Mouse (Mus musculus): ENCODE results near the gene Tmem121b. TPM values are rescaled to one million over a fixed set of nuclear protein-coding genes. Genes with fewer than 3 reads are reported as not detected.

The Tmem121b gene
- 3.5 and 3.6 TPM in 2 replicates for polyA plus RNA-seq (2015; fragmentation: Nextera tagmentation; extraction: Ambion mirVana)

DNA sequence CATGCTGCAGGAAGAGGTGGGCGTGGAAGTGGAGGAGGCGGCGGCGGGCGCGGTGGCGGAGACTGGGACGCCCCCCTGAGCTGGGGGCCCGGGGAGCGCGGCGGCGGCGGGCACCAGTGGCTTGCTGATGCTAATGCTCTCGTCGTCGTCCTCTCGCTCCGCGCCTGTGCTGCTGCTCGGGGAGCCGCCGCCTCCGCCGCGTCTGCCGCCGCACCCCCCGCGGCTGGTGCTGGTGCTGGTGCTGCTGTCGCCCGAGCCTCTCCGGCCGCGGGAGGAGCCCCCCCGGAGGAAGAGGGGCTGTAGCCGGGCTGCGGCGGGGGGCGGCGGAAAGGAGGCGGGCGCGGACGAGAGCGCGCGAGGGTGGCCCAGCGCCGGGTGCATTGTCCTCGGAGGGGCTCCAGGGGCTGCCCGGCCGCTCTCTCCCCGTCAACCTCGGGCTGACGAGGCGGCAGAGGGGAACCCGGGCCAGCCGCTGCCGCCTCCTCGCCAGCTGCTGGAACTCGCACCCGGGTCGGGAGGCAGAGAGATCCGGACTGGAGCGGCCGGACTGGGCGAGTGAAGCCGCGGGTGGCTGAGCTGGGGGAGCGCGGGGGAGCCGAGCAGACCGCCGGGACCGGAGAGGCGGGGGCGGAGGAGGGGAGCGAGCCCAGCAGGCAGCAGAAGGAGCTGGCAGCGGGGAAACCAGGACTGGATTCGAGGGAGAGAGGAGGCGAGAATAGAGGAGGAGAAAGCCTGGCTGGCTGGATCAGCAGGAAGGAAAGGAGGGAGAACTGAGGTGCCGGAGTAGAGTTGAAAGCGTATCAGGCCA is at the start of gene Tmem121b:
Gene Tmem121b (minus strand): TSS at position 434 of the 808 bp plus-strand sequence.
- Histone ChIP-seq H3K4me3 (peak within 1 kb of the TSS; percentile 67), H3K27ac (replicated peaks) (peak within 1 kb of the TSS; percentile 92), H3K4me1 (peaks cover 46% of the 10 kb centered on the region), H3K4me2 (replicated peaks) (peak within 1 kb of the TSS; percentile 57), H3K27me3 (no peaks in the 10 kb centered on the region), H3K36me3 (no peaks in the 10 kb centered on the region), H3K9me3 (no peaks in the 10 kb centered on the region), H3K9ac (replicated peaks) (peak within 1 kb of the TSS; percentile 72)
- peak; percentile 86 for ATAC-seq (replicated peaks)
- WGBS, result under 1% methylated on average over 61 of the region's 84 CpGs

DNA sequence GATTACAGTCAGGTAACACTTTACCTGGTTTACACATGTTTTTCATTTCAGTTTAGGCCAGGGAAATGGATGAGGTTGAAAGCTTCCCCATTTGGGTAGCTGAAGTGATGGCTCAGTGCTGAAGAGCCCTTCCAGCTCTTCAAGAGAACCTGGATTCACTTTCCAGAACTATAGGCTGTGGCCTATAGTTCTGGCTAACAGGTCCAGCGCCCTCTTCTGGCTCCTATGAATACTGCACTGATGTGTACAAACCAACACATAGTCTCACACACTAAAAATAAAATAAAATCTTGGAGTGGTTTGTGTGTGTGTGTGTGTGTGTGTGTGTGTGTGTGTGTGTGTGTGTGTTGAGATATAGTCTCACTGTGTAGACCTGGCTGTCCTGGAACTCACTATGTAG is 48.5 kb upstream of the Tmem121b start:
- ATAC-seq (replicated peaks), result no peak
- Histone ChIP-seq H3K9ac (replicated peaks) (no peak overlapping the region), H3K9me3 (no peaks in the 10 kb centered on the region), H3K4me3 (no peak overlapping the region), H3K4me1 (peaks cover 6% of the 10 kb centered on the region), H3K27ac (replicated peaks) (no peak overlapping the region), H3K4me2 (replicated peaks) (no peak overlapping the region), H3K27me3 (no peaks in the 10 kb centered on the region), H3K36me3 (no peaks in the 10 kb centered on the region)
- 19% methylated on average over 1 of the region's 1 CpGs for WGBS

DNA sequence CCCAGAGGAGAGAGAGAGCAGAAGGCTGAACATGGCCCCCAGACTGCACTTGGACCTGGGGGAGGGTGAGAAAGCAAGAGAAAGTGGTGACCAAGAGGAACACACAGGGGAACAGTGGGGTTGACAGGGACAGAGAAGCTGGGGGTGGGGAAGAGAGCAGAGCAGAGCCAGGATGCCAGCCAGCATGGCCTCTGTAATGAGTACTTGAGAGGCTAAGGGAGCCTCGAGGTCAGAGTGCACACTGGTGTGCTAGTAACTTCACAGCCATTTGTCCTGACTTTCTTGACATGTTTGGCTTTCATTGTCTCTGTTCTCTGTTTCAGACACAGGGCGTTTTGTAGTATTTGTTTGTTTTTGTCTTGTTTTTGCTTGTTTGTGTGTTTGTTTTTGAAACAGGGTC is 47.8 kb upstream of the Tmem121b start:
- 53% methylated on average over 2 of the region's 2 CpGs for WGBS
- no peak overlapping the region for H3K4me3 ChIP-seq
- H3K4me2 ChIP-seq (replicated peaks), result no peak overlapping the region
- no peak overlapping the region for H3K27ac ChIP-seq (replicated peaks)
- H3K4me1 ChIP-seq, result peaks cover 6% of the 10 kb centered on the region
- H3K9me3 ChIP-seq, result no peaks in the 10 kb centered on the region
- no peak for ATAC-seq (replicated peaks)
- H3K27me3 ChIP-seq, result no peaks in the 10 kb centered on the region
- H3K9ac ChIP-seq (replicated peaks), result no peak overlapping the region
- no peaks in the 10 kb centered on the region for H3K36me3 ChIP-seq

DNA sequence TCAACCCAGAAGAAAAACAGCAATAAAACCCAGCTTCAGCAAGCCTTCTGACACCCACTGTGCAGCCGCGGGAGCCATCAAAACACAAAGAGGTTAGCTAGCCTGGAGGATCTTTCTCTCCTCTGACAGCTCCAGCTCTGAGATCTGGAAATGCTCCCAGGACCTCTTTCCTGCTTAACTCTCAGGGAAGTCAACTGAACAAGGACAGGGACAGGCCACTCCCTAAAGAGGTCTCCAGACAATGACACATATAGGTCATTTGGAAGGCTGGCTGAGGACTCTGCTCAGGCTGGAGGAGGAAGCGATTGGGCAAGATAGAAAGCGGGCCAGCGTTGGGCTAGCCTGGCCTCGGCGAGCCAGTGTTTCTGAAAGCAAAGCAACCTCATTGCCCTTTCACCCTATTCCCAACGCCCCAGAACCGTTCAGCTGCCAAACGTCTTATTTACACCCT is 46.2 kb upstream of the Tmem121b start:
- no peak overlapping the region for H3K27ac ChIP-seq (replicated peaks)
- H3K4me3 ChIP-seq, result no peak overlapping the region
- H3K9ac ChIP-seq (replicated peaks), result no peak overlapping the region
- 60% methylated on average over 10 of the region's 10 CpGs for WGBS
- no peaks in the 10 kb centered on the region for H3K27me3 ChIP-seq
- H3K9me3 ChIP-seq, result no peaks in the 10 kb centered on the region
- ATAC-seq (replicated peaks), result 0 out of 2 replicates have a peak, but pooled peaks have one; percentile 5
- no peaks in the 10 kb centered on the region for H3K36me3 ChIP-seq
- peaks cover 6% of the 10 kb centered on the region for H3K4me1 ChIP-seq
- H3K4me2 ChIP-seq (replicated peaks), result no peak overlapping the region

DNA sequence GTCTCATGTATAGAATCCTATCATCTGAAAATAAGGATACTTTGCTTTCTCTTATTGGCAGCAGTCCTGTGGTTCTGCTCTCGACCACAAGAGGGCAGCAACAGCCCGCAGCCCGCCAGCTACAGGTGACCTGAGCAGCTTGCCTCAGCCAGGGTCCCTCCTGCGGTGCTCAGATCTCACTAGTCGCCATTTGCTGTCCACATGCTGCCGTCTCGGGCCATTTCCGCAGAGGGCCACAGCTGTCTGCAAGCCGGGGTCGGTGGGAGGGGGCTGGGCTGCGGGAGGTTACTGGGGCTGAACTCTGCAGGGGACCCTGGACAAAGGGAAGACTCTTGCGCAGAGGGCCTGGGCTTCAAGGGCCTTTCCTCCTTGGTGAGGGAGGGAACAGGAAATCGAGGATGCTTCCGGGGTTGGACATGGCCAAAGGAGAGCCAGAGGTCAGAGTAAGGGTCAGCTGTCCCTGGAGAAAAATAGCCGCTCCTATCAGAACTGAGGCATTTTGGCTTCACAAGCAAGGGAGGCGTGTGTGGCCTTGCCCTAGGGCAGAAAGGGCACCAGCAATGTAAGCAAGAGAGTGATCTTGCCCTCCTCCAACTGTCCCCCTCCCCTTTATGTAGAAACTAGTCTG is 45.6 kb upstream of the Tmem121b start:
- Histone ChIP-seq H3K27ac (replicated peaks) (no peak overlapping the region), H3K9me3 (no peaks in the 10 kb centered on the region), H3K27me3 (no peaks in the 10 kb centered on the region), H3K4me3 (peak overlapping the region; percentile 35), H3K36me3 (no peaks in the 10 kb centered on the region), H3K4me1 (peaks cover 6% of the 10 kb centered on the region), H3K4me2 (replicated peaks) (peak overlapping the region; percentile 63), H3K9ac (replicated peaks) (peak overlapping the region; percentile 37)
- 5% methylated on average over 16 of the region's 16 CpGs for WGBS
- ATAC-seq (replicated peaks), result peak; percentile 89

DNA sequence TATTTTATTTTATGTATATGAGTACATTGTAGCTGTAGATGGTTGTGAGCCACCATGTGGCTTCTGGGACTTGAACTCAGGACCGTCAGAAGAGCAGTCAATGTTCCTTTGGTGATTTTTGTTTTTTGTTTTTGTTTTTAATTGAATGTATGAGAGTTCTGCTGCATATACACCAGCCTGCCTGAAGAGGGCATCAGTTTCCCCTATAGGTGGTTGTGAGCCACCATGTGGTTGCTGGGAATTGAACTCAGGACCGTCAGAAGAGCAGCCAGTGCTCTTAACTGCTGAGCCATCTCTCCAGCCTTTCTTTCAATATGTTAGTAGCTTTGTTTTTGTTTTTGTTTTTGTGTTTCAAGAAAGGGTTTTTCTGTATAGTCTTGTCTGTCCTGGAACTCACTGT is 42.7 kb upstream of the Tmem121b start:
- Histone ChIP-seq H3K4me1 (peaks cover 11% of the 10 kb centered on the region), H3K4me3 (no peak overlapping the region), H3K4me2 (replicated peaks) (no peak overlapping the region), H3K27me3 (no peaks in the 10 kb centered on the region), H3K36me3 (no peaks in the 10 kb centered on the region), H3K9ac (replicated peaks) (no peak overlapping the region), H3K27ac (replicated peaks) (no peak overlapping the region), H3K9me3 (no peaks in the 10 kb centered on the region)
- WGBS, result 77% methylated on average over 2 of the region's 2 CpGs
- ATAC-seq (replicated peaks), result no peak

DNA sequence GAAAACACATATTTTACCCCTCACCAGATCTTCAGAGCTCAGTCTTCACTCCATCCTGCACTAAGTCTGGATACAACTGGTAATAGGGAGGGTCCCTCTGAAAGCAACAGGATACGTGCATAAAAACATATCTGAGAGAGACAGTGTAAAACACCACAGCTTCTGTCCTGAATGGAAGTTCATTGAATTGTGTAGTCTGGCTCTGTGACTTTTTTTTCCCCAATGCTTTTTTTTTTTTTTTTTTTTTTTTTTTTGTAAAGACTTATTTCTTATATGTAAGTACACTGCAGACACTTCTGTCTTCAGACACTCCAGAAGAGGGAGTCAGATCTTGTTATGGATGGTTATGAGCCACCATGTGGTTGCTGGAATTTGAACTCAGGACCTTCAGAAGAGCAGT is 39.0 kb upstream of the Tmem121b start:
- no peak overlapping the region for H3K4me2 ChIP-seq (replicated peaks)
- no peak for ATAC-seq (replicated peaks)

DNA sequence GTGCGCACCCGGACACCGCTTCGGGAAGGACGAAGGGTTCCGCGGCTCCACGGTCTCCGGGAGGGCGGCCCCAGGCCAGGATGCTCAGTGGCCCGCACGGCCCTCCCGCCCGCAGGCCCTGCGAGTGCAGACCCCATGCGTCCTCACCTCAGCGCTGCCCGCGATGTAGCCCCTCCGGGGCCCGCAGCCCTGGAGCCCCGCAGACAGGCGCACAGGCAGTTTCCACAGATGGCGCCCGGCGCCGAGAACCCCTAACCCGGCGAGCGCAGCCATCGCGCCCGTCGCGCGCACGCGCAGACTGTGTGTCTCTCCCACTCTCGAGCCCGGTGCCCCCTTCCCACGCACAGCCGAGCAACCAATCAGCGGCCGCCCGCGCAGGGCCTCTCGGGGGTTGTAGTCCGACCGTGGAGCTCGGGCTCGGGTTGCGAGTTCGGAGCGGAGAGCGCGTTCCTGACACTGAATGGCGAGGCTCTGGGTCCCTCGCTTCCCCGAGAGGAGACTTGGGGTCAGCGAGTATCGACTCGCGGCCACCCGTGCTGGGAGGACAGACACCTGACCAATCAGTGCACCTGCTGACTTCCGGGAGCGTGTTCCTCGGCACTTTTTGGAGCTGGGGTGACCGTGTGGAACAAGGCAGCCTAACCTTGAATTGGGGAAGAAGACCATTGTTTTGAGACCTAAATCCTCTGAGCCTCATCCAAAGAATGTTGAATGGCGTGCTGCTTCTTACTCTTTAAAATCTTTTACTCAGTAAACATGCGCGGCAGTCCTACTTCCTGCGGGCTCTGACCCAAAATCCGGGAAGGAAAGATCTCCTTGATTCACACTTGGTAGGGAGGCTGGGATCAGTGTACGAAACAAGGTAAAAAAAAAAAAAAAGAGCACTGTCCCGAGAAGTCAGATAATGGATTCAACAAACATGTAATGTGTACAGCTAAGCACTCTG is 37.7 kb upstream of the Tmem121b start, which contains the start of gene Hdhd5:
Gene Hdhd5 (minus strand): TSS at position 300 of the 946 bp plus-strand sequence.
- H3K36me3 ChIP-seq, result no peaks in the 10 kb centered on the region
- no peaks in the 10 kb centered on the region for H3K9me3 ChIP-seq
- H3K4me3 ChIP-seq, result peak within 1 kb of the TSS; percentile 93
- peak within 1 kb of the TSS; percentile 87 for H3K9ac ChIP-seq (replicated peaks)
- no peaks in the 10 kb centered on the region for H3K27me3 ChIP-seq
- ATAC-seq (replicated peaks), result peak; percentile 100
- H3K27ac ChIP-seq (replicated peaks), result peak within 1 kb of the TSS; percentile 36
- under 1% methylated on average over 73 of the region's 75 CpGs for WGBS
- H3K4me2 ChIP-seq (replicated peaks), result peak within 1 kb of the TSS; percentile 54
- H3K4me1 ChIP-seq, result peaks cover 26% of the 10 kb centered on the region

More for the DNA sequence above, 39.0 kb upstream of the Tmem121b start:
- Histone ChIP-seq H3K4me3 (no peak overlapping the region), H3K4me1 (peaks cover 26% of the 10 kb centered on the region), H3K27me3 (no peaks in the 10 kb centered on the region), H3K36me3 (no peaks in the 10 kb centered on the region), H3K9ac (replicated peaks) (no peak overlapping the region), H3K27ac (replicated peaks) (no peak overlapping the region), H3K9me3 (no peaks in the 10 kb centered on the region)
- WGBS, result 88% methylated on average over 1 of the region's 1 CpGs

DNA sequence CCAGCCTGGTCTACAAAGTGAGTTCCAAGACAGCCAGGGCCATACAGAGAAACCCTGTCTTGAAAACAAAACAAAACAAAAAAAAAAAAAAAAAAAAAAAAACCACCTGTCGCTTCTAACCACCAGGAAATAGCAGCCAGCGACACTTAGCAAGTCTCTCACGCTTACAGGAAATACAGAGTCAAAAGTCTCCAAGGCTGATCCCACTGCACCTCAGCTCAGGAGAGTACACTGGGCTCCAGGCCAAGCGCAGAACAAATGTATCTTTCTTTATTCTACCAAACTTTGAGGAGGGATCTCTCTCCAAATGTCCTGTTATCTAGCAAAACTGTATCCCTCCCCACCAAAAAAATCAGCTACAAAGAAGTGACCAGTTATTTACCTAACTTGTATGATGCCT is 35.5 kb upstream of the Tmem121b start:
- Histone ChIP-seq H3K27ac (replicated peaks) (no peak overlapping the region), H3K4me2 (replicated peaks) (no peak overlapping the region), H3K9me3 (no peaks in the 10 kb centered on the region), H3K36me3 (no peaks in the 10 kb centered on the region), H3K4me3 (no peak overlapping the region), H3K4me1 (peaks cover 26% of the 10 kb centered on the region), H3K9ac (replicated peaks) (no peak overlapping the region), H3K27me3 (no peaks in the 10 kb centered on the region)
- WGBS, result 71% methylated on average over 4 of the region's 4 CpGs
- no peak for ATAC-seq (replicated peaks)

DNA sequence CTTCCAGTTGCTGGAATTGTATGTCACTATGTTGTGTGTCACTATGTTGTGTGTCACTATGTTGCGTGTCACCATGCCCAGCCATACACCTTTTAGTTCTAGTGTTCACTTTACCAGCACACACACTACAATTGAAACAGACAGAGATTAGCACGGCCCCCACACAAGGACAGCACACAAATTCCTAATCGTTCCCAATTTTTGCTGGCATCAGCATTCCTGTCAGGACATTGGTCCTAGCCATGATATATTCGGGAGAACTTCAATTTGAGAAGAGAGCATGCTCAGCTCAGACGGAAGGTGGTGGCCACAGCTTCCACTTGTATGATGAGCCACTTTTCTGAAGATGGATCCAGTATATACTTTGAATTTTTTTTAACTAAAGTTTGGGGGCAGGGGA is 31.2 kb upstream of the Tmem121b start:
- Histone ChIP-seq H3K9ac (replicated peaks) (no peak overlapping the region), H3K27me3 (no peaks in the 10 kb centered on the region), H3K9me3 (no peaks in the 10 kb centered on the region), H3K27ac (replicated peaks) (no peak overlapping the region), H3K4me1 (peaks cover 12% of the 10 kb centered on the region), H3K4me3 (no peak overlapping the region), H3K4me2 (replicated peaks) (no peak overlapping the region), H3K36me3 (peaks cover 9% of the 10 kb centered on the region)
- ATAC-seq (replicated peaks), result no peak
- WGBS, result 92% methylated on average over 5 of the region's 5 CpGs

DNA sequence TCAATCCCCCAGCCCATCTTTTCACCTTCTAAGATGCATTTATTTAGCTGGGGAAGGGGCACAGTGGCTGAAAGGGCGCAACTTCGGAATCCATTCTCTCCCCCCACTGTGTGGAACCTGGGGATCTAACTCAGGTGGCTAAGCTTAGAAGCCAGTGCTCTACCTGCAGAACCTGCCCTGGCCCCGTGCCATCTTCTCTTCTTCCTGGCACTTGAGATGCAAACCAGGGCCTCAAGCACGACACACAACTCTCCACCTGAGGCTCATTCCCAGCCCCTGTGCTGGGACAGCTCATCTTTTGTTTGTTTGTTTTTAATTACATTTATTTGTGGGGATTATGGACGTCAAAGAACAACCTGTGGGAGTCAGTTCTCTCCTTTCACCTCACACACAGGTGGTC is 26.0 kb upstream of the Tmem121b start:
- Histone ChIP-seq H3K36me3 (peaks cover 13% of the 10 kb centered on the region), H3K4me3 (no peak overlapping the region)

More for the DNA sequence above, 26.0 kb upstream of the Tmem121b start:
- no peak for ATAC-seq (replicated peaks)
- WGBS, result 88% methylated on average over 5 of the region's 5 CpGs
- no peak overlapping the region for H3K27ac ChIP-seq (replicated peaks)
- no peak overlapping the region for H3K9ac ChIP-seq (replicated peaks)
- no peaks in the 10 kb centered on the region for H3K4me1 ChIP-seq
- H3K4me2 ChIP-seq (replicated peaks), result no peak overlapping the region
- H3K9me3 ChIP-seq, result no peaks in the 10 kb centered on the region
- H3K27me3 ChIP-seq, result no peaks in the 10 kb centered on the region

All from forebrain, embryonic 15.5 days (tissue).